Mouse (Mus musculus) E14TG2a.4 (cell line): ENCODE measurements around the gene Dlx5.

Experiments
- CTCF ChIP-seq: conservative IDR thresholded peaks from 2 replicates; pipeline ENCODE4 v1.5.1; 2014; ENCODE audit warnings: low read length
- NANOG ChIP-seq: IDR thresholded peaks from 2 replicates; pipeline ENCODE4 v1.6.1; 2014; ENCODE audit warnings: borderline replicate concordance, low read length, mixed read lengths

GRCm38 (mm10) chr6:6882266-6882797 lies 447 bp upstream of the Dlx5 start:
- TF ChIP-seq CTCF (no peak), NANOG (no peak)
